Mouse (Mus musculus) brain, embryonic 14.5 days (tissue): ENCODE data around the gene Rps6ka5.

Experiments
- CTCF ChIP-seq: fragments of 200-500 bp; IDR thresholded peaks from 2 replicates; pipeline ENCODE4 v1.5.1; 2012; ENCODE audit warnings: inconsistent platforms, mild to moderate bottlenecking, moderate library complexity, borderline replicate concordance; ENCODE audit not compliant: insufficient read depth, insufficient read length; ENCODE audit errors: extremely low read depth
- POLR2A ChIP-seq: fragments of 200-500 bp; IDR thresholded peaks from 2 replicates; pipeline ENCODE4 v1.6.1; 2012; ENCODE audit warnings: mild to moderate bottlenecking, inconsistent platforms, borderline replicate concordance; ENCODE audit not compliant: poor library complexity, insufficient read depth, insufficient read length, severe bottlenecking; ENCODE audit errors: extremely low read depth

DNA sequence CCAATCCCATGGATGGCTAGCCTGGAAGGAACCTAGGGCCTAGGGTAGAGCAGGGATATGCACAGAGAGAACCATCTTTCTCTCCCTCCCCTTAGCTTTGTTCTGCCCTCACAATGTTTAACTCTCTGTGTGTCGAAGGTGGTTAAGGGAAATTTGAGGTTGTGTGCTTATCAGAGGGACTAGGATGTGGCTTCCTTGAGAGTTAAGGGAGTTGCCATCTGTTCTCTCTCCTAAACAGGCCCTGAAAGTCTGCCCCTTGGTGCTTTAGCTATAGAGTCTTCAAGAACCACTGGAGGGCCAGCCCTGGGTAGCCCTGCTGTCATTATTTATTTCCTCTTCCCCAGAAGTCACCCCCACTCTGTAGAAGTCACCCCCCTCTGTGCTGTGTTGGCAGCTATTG lies 26.2 kb upstream of the Rps6ka5 start:
- TF ChIP-seq CTCF (no peak), POLR2A (no peak)
